Mouse (Mus musculus) embryonic facial prominence, embryonic 13.5 days (tissue): ENCODE data around the gene Rgs10. TPM values are rescaled to one million over a fixed set of nuclear protein-coding genes. Genes with fewer than 3 reads are reported as not detected.

Source experiments
- ATAC-seq: fragments of 200-750 bp; cut with Nextera tagmentation; 2 replicates; pipeline ENCODE4 v1.8.0; 2017; ENCODE audit warnings: low read depth; ENCODE audit not compliant: insufficient number of reproducible peaks, insufficient read depth, low FRiP score, low TSS enrichment
- H3K27ac ChIP-seq: fragments of 300-500 bp; sonication (generic); 2 replicates; pipeline ENCODE4 v1.5.1; 2015; ENCODE audit warnings: moderate library complexity, mild to moderate bottlenecking, inconsistent platforms
- H3K27me3 ChIP-seq: fragments of 300-500 bp; sonication (generic); 2 replicates; pipeline ENCODE4 v1.6.1; 2015; ENCODE audit warnings: mild to moderate bottlenecking, inconsistent platforms
- H3K36me3 ChIP-seq: fragments of 300-500 bp; sonication (generic); 2 replicates; pipeline ENCODE4 v1.6.1; 2015; ENCODE audit warnings: mild to moderate bottlenecking, inconsistent platforms
- H3K4me1 ChIP-seq: fragments of 300-500 bp; sonication (generic); 2 replicates; pipeline ENCODE4 v1.6.1; 2015; ENCODE audit warnings: inconsistent platforms
- H3K4me2 ChIP-seq: fragments of 300-500 bp; sonication (generic); 2 replicates; pipeline ENCODE4 v1.6.1; 2015; ENCODE audit warnings: moderate library complexity, mild to moderate bottlenecking, inconsistent platforms
- H3K4me3 ChIP-seq: fragments of 300-500 bp; sonication (generic); 2 replicates; pipeline ENCODE4 v1.5.1; 2015; ENCODE audit warnings: mild to moderate bottlenecking, inconsistent platforms
- H3K9ac ChIP-seq: fragments of 300-500 bp; sonication (generic); 2 replicates; pipeline ENCODE4 v1.6.1; 2015; ENCODE audit warnings: mild to moderate bottlenecking, inconsistent platforms
- H3K9me3 ChIP-seq: fragments of 300-500 bp; sonication (generic); 2 replicates; pipeline ENCODE4 v1.6.1; 2016; ENCODE audit warnings: inconsistent platforms
- WGBS: fragments of 180-500 bp; shearing (Covaris S2); methylation state at CpG from one replicate; pipeline ENCODE4 v1.1.7; 2015; ENCODE audit warnings: mixed read lengths; 5-methylcytosine and 5-hydroxymethylcytosine counted together
- polyA plus RNA-seq: library from polyadenylated mRNA; unstranded; fragments of >200 nt; fragmentation: Nextera tagmentation; extraction: Ambion mirVana; gene quantifications from 2 replicates; pipeline ENCODE4 v1.2.1, GENCODE M21; 2015

The Rgs10 gene
- 11.7 and 12.3 TPM in 2 replicates for polyA plus RNA-seq

DNA sequence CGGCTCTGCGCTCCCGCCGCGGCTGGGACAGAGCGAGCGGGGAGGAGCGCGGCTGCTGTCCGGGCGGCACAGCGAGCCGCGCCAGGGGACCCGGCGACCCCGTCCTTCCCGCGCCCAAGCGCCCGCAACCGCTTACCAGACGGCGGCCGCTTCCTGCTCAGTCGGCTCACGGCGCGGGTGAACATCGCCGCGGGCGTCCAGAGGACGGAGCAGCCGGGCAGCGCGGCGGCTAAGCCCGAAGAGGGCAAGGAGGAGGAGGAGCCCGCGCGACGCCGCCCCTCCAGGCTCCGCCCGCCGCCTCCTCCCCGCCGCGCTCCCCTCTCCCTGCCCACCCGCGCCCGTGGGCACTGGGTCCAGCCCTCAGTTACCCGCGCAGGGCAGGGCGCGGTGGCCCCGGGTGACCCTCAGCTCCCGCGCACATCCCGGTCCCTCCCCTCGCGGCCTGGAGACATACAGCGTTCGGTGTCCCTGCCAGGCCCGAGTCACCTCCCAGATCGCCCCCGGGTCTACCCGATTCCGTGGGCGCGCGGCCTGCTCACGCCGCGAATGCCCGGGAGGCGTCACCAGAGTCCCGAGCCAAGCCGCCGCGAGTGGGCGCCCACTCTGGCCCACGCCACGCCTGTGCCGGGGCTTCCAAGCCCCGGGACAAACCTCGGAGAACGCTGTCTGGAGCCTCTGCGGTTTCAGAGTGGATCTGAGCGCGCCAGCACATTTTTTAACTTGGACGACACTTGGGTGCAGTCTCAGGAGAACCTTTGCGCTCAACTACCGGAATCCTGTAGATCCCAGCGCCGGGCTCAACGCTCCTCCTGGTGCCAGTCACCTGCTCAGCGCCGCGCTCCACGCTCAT, at the start of gene Rgs10:
TSS of gene Rgs10 (minus strand) at position 829 of the 850 bp plus-strand sequence.
- H3K27ac ChIP-seq: no peak within 1 kb of the TSS
- peak; percentile 58 for ATAC-seq
- WGBS: under 1% methylated on average over 80 of the region's 102 CpGs
- H3K9ac ChIP-seq: peak within 1 kb of the TSS; percentile 76
- peaks cover 18% of the 10 kb centered on the region for H3K4me1 ChIP-seq
- H3K36me3 ChIP-seq: no peaks in the 10 kb centered on the region
- peaks cover 92% of the 10 kb centered on the region for H3K27me3 ChIP-seq
- H3K4me2 ChIP-seq: peak within 1 kb of the TSS; percentile 100
- peak within 1 kb of the TSS; percentile 75 for H3K4me3 ChIP-seq
- H3K9me3 ChIP-seq: no peaks in the 10 kb centered on the region

DNA sequence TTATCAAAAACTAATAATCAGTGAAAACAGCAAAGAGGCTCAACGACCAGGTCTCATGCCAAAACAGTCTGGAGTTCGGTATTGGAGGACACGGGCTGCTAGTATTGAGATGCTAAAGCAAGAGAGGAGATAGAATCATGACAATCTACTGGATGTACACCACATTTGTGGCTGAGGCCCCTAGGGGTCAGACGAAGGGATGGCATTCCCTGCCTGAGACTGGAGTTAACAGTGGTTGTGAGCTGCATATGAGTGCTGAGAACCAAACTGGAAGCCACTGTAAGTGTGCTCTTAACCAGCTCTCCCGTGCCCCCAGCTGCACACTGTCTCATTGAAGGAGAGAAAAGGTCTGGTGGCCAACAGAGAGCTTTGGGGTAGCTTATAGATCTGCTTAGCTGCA, 43.8 kb upstream of the Rgs10 start:
- ATAC-seq: no peak
- Histone ChIP-seq H3K27ac (no peak overlapping the region), H3K4me1 (peaks cover 20% of the 10 kb centered on the region), H3K36me3 (no peaks in the 10 kb centered on the region), H3K4me2 (peak overlapping the region; percentile 85), H3K9me3 (no peaks in the 10 kb centered on the region), H3K9ac (0 out of 2 replicates have a peak overlapping the region, but pooled peaks have one; percentile 86), H3K27me3 (no peaks in the 10 kb centered on the region), H3K4me3 (peak overlapping the region; percentile 90)
- WGBS: 65% methylated on average over 5 of the region's 5 CpGs

DNA sequence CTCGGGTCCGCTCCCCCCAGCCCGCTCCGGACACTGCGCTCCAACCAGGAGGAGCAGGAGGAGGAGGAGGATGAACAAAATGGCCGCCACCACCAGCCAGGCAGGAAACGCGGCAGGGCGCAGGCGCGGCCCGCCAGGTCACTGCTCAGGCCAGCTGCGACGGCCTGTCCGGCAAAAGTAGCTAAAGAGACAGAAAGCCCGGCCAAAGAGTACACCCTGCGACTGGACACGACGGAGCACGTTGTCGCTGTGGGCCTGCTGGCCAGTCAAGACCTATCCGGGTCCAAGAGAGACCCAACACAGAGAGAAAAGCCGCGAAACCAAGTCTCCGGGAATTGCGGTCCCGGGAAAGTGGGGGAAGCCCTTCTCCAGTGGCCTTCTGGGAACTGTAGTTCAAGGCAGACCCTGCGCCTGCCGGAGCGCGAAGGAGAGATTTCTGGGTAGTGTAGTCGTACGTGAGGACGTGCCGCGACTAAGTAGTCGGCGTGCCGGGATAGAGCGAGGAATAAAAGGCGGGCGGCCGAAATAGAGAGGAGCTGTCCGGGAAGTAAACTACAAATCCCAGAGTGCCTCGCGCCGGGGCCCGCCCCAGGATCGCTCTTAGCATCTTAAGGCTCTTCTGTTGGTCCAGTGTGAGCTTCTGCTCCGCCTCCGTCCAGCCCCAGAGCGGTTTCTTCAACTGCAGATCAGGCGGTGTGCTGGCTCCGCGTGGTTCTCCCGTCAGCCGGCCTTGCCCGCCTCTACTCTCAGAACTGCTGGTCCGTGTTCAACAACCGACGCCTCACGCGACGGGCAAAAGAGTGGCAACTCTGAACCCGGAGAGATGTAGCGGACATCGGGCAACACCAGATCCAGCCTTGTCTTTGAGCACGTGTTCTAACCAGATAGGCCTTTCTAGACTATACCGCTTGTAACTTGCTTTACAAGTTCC, 43.0 kb upstream of the Rgs10 start, which contains the start of gene Tial1:
TSS of gene Tial1 (minus strand) at position 433 of the 931 bp plus-strand sequence.
- Histone ChIP-seq H3K27ac (peak within 1 kb of the TSS; percentile 96), H3K4me2 (peak within 1 kb of the TSS; percentile 85), H3K4me1 (peaks cover 21% of the 10 kb centered on the region), H3K9ac (peak within 1 kb of the TSS; percentile 86), H3K4me3 (peak within 1 kb of the TSS; percentile 90), H3K36me3 (no peaks in the 10 kb centered on the region), H3K27me3 (no peaks in the 10 kb centered on the region), H3K9me3 (no peaks in the 10 kb centered on the region)
- ATAC-seq: peak; percentile 99
- WGBS: 1% methylated on average over 69 of the region's 69 CpGs

DNA sequence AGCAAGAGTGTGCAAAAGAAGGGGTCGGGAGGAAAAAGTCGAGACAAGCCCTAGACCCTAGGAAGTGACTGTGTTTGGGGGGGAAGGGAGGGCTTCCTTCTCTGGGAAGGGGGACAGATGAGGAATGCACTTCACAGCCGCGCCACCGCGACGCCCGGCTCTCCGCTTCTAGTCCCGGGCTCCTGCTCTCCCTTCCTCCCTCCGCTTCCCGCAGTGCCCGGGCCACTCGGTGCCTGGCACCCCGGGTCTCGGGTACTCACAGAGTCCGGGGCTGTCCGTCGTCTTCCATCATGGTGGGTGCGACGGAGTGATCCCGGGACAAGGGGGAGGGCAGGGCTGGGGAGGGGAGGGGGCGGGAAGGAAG, 42.3 kb upstream of the Rgs10 start:
- H3K4me2 ChIP-seq: peak overlapping the region; percentile 85
- H3K36me3 ChIP-seq: no peaks in the 10 kb centered on the region
- WGBS: under 1% methylated on average over 22 of the region's 23 CpGs
- peak overlapping the region; percentile 90 for H3K4me3 ChIP-seq
- peaks cover 21% of the 10 kb centered on the region for H3K4me1 ChIP-seq
- ATAC-seq: peak; percentile 8; the same call in 1 of the 2 replicates
- peak overlapping the region; percentile 96 for H3K27ac ChIP-seq
- H3K9me3 ChIP-seq: no peaks in the 10 kb centered on the region
- no peaks in the 10 kb centered on the region for H3K27me3 ChIP-seq
- H3K9ac ChIP-seq: peak overlapping the region; percentile 86

DNA sequence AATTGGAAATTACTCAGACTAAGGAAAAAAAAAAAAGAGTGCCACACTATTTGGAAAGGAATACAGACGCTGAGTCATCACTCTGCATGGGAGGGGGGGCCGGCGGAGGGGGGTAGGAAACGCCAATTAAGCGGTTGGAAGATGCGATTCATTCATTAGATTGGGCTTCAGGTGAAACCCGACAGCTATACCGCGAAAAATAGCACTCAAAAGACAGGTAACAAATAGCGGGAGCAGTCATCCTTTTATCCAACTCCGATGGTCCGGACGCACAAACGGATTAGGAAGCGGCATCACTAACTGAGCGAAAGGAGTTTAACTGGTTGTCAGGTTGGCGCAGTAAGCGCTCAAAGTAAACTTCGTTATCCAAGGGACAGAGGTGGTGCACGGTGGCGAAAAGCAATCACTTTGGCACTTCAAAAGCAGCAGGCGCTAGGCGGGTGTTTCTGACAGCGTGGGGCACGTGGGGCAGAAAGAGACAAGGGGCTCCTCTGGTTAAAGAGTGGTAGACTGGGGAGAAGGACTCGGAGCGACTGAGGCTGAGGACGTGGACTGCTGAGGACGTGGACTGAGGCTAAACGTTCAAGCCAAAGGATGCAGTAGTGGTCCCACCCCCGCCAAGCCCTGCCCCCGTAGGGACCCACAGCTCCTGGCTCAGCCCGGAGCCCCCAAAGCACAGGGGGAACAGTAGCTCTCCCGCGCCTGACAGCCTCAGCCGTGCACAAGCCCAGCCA, 41.7 kb upstream of the Rgs10 start:
- no peak for ATAC-seq
- no peaks in the 10 kb centered on the region for H3K36me3 ChIP-seq
- WGBS: 1% methylated on average over 36 of the region's 36 CpGs
- no peaks in the 10 kb centered on the region for H3K9me3 ChIP-seq
- H3K9ac ChIP-seq: peak overlapping the region; percentile 86
- no peaks in the 10 kb centered on the region for H3K27me3 ChIP-seq
- peak overlapping the region; percentile 90 for H3K4me3 ChIP-seq
- H3K27ac ChIP-seq: peak overlapping the region; percentile 96
- H3K4me2 ChIP-seq: peak overlapping the region; percentile 85
- H3K4me1 ChIP-seq: peaks cover 21% of the 10 kb centered on the region

DNA sequence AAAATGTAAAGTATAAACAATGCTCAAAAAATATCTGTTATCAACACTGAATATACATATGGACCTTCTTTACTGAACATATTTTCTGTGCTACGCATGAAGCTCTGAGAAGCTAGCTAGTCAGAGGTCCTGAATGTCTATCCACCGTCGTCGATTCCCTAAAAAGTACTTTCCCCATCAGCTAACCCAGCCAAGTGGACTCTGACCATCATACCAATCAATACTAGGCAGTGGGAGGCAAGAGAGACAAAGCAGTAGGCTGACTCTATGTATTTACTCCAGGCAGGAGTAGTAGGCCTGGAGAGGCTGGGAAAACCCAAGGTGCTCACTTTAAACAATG, 41.2 kb upstream of the Rgs10 start:
- Histone ChIP-seq H3K4me2 (peak overlapping the region; percentile 85), H3K4me3 (peak overlapping the region; percentile 90), H3K9me3 (no peaks in the 10 kb centered on the region), H3K27ac (no peak overlapping the region), H3K4me1 (peaks cover 21% of the 10 kb centered on the region), H3K36me3 (no peaks in the 10 kb centered on the region), H3K27me3 (no peaks in the 10 kb centered on the region), H3K9ac (peak overlapping the region; percentile 86)
- WGBS: 13% methylated on average over 4 of the region's 4 CpGs
- ATAC-seq: no peak

DNA sequence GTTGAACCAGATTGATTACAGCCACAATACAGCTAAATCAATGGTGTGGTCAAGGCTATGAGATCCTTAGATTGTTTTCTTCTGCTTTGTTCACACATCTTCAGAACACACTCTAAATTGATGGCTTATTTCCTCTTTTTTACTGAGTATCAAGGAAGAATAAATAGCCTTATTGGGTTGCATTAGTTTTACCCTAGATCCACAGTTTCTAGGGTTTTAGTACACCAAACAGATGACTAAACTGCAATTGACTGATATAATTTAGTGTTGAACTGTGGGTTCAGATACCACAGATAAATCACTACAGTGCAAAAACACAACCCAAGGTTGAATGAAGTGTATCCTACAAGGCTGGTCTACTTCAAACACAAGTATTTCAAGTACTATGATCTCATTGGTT, 39.5 kb upstream of the Rgs10 start:
- H3K4me2 ChIP-seq: no peak overlapping the region
- H3K9me3 ChIP-seq: no peaks in the 10 kb centered on the region
- ATAC-seq: no peak
- H3K4me3 ChIP-seq: no peak overlapping the region
- peaks cover 21% of the 10 kb centered on the region for H3K4me1 ChIP-seq
- no peaks in the 10 kb centered on the region for H3K27me3 ChIP-seq
- H3K9ac ChIP-seq: no peak overlapping the region
- H3K36me3 ChIP-seq: peaks cover 16% of the 10 kb centered on the region
- H3K27ac ChIP-seq: no peak overlapping the region

DNA sequence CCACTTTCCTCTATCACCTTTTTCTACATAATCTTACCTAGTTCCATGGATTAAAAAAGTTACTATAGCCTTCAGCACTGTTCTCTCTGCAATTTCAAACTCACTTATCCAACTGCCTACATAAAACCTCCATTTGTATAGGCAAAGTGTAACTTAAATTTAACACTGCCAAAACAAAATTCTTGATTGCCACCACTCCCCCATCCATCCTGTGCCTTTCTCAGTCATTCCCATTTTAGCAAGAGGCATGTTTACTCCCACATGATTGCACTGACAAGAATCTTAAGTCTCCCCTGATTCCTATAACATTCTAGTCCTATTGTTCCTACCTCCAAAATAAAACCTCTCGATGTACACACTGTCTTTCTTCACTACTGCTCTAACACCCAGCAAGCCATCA, 34.2 kb upstream of the Rgs10 start:
- Histone ChIP-seq H3K36me3 (peaks cover 51% of the 10 kb centered on the region), H3K4me3 (no peak overlapping the region), H3K27ac (no peak overlapping the region), H3K27me3 (no peaks in the 10 kb centered on the region), H3K4me1 (peaks cover 4% of the 10 kb centered on the region; the same call in 1 of the 2 replicates), H3K4me2 (no peak overlapping the region), H3K9me3 (no peaks in the 10 kb centered on the region), H3K9ac (no peak overlapping the region)
- WGBS: 85% methylated on average over 1 of the region's 1 CpGs
- ATAC-seq: no peak

DNA sequence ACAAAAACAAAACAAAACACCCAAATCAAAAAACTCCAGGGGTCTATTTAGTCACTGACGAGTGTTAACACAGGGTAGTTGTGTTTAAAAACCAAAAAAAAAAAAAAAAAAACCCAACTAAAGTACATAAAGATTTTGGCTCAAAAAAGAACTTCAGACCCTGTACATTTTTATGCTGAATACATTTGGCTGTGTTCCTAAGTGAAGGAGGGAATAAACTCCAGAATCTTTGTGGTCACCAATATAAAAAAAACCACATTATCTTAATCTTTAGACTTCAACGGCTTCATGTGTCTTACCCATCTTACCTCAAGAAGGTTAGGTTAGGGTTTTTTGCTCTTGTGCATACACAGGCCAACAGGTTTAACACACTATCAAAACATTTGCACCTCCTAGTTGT, 22.0 kb upstream of the Rgs10 start:
- Histone ChIP-seq H3K9me3 (no peaks in the 10 kb centered on the region), H3K4me1 (no peaks in the 10 kb centered on the region), H3K4me3 (no peak overlapping the region), H3K27me3 (no peaks in the 10 kb centered on the region), H3K27ac (no peak overlapping the region), H3K4me2 (no peak overlapping the region), H3K9ac (no peak overlapping the region), H3K36me3 (peaks cover 49% of the 10 kb centered on the region)
- no peak for ATAC-seq
- WGBS: 87% methylated on average over 2 of the region's 2 CpGs

DNA sequence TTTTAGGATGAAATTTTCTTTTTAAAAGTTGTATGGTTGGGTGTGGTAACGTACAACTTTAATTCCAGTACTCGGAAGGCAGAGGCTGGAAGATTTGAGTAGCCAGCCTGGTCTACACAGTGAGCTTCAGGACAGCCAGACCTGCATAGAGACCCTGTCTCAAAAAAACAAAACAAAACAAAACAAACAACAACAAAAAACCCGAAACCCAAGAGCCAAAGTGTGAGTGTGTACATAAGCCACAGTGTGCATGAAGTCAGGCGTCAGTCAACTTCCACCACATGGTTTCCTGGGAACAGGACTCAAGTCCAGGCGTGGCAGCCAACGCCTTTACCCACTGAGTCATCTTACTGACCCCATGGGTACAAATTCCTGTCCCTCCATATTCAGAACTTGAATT, 20.7 kb upstream of the Rgs10 start:
- Histone ChIP-seq H3K4me2 (no peak overlapping the region), H3K27ac (no peak overlapping the region), H3K4me1 (no peaks in the 10 kb centered on the region), H3K36me3 (peaks cover 36% of the 10 kb centered on the region), H3K4me3 (no peak overlapping the region), H3K9ac (no peak overlapping the region), H3K27me3 (no peaks in the 10 kb centered on the region), H3K9me3 (no peaks in the 10 kb centered on the region)
- 93% methylated on average over 6 of the region's 6 CpGs for WGBS
- no peak for ATAC-seq

DNA sequence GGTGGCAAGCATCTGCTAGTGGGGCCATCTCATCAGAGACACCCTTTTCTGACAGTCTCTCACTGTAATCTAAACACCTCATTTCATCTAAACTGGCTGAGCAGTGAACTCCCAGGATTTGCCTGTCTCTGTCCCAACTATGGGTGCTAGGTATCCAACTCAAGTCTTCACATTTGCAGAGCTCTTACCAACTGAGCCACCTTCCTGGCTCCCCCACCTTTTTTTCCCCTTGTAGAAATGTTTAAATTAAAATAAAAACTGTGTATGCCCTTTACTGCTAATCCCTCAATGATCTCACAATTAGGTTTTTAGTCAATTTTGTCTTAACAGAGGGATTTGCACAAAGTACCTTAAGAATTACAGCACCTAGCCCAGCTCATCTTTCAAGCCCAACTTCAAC, 19.6 kb upstream of the Rgs10 start:
- Histone ChIP-seq H3K9ac (no peak overlapping the region), H3K4me2 (no peak overlapping the region), H3K36me3 (peaks cover 26% of the 10 kb centered on the region), H3K4me3 (no peak overlapping the region), H3K4me1 (no peaks in the 10 kb centered on the region), H3K27ac (no peak overlapping the region), H3K27me3 (no peaks in the 10 kb centered on the region), H3K9me3 (no peaks in the 10 kb centered on the region)
- ATAC-seq: no peak
